Mouse (Mus musculus) small intestine, adult 2 months (tissue): ENCODE measurements at regions not wholly inside any gene's neighbourhood (a gene's known extent, or its start where the extent isn't known, plus 50 kb on each side); places are given as distances from the start of the nearest gene placed in this dataset.

Source experiments
- CTCF ChIP-seq: fragments of 200-500 bp; IDR thresholded peaks from 2 replicates; pipeline ENCODE4 v1.5.1; 2012; ENCODE audit warnings: low read depth, mild to moderate bottlenecking, control low read depth, inconsistent platforms, low read length, moderate library complexity, mixed read lengths; ENCODE audit not compliant: insufficient replicate concordance, insufficient read length; ENCODE audit errors: extremely low read depth
- POLR2A ChIP-seq: fragments of 200-500 bp; IDR thresholded peaks from 2 replicates; pipeline ENCODE4 v1.6.1; 2012; ENCODE audit warnings: low read depth, mild to moderate bottlenecking, control low read depth, inconsistent platforms, low read length, moderate library complexity

DNA sequence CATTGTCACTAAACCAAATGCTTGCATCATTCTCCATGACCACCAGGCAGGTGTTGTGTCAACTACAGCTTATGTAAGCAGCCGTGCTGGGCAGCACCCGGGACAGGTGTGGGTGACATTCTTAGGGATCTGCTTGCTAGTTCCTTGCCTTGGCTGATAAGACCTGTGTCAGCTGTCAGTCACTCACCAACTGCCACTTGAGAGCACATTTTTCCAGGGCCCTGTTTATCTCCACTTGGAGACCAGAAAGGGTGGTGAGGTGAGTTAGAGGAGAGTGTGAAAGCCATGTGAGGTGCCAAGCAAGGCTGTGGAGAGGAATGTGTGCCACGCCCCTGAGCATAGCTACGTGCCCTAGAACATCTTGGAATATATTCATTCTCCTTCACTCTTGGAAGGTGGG is 209.1 kb upstream of the Irx2 start:
- no peak for TF ChIP-seq CTCF
- no peak for TF ChIP-seq POLR2A
